Mouse (Mus musculus) urinary bladder, postnatal 14 days (tissue): Measurements from ENCODE around the gene Fndc10.
"Not testable (repeated sequence)": the region's sequence is repeated elsewhere in the genome, so short reads cannot be mapped to it uniquely, and the experiment has no call there.

ENCODE experiments used
- DNase-seq: peaks from one replicate; pipeline ENCODE4 v3.0.0; 2021; ENCODE audit warnings: low spot score

The Fndc10 gene

GRCm38 (mm10) chr4:155687764-155688163, 6.4 kb upstream of the Fndc10 start:
- DNase-seq = not testable (repeated sequence)

- DNase-seq = no peak
Observed at GRCm38 (mm10) chr4:155690571-155691375, 3.4 kb upstream of the Fndc10 start.

DNA sequence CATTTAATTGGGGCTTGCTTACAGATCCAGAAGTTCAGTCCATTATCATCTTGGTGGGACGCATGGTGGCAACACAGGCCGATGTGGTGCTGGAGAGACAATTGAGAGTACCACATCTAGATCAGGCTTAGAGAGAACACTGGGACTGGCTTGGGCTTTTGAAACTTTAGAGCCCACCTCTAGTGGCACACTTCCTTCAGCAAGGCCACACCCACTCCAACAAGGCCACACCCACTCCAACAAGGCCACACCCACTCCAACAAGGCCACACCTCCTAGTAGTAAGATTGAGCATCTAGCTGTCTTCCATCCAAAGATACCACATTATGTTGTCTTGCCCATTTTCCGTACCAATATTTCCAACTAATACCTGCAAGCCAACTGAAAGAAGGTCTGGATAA, 1.7 kb upstream of the Fndc10 start:
- no peak for DNase-seq

GRCm38 (mm10) chr4:155694482-155695401, 600 bp downstream of the Fndc10 start:
- peak; percentile 53 for DNase-seq

DNA sequence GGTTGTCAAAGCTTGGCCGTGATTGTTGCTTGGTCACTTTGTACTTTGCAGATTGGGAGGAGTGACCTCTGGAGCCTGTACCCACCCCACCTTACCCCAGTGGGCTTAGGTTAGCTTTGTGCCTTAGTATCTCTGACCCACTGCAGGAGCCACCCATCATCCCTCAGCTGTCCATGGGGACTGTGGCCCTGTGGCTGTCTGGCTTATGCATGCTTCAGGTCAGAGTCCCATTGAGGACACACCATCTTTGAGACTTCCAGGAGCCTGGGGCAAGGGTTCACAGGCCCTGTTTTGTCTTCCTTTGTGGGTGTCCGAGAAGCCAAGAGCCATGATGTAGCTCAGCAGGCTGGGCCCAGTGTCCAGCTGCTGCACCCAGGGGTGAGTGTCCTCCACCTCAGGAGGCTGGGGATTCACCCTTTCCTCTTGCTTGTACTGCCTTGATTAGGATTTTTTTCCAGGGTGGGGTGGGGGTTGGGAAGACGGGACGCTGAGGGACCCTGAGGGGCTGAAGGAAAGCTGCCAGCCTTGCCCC, 1.5 kb downstream of the Fndc10 start:
- no peak for DNase-seq

DNA sequence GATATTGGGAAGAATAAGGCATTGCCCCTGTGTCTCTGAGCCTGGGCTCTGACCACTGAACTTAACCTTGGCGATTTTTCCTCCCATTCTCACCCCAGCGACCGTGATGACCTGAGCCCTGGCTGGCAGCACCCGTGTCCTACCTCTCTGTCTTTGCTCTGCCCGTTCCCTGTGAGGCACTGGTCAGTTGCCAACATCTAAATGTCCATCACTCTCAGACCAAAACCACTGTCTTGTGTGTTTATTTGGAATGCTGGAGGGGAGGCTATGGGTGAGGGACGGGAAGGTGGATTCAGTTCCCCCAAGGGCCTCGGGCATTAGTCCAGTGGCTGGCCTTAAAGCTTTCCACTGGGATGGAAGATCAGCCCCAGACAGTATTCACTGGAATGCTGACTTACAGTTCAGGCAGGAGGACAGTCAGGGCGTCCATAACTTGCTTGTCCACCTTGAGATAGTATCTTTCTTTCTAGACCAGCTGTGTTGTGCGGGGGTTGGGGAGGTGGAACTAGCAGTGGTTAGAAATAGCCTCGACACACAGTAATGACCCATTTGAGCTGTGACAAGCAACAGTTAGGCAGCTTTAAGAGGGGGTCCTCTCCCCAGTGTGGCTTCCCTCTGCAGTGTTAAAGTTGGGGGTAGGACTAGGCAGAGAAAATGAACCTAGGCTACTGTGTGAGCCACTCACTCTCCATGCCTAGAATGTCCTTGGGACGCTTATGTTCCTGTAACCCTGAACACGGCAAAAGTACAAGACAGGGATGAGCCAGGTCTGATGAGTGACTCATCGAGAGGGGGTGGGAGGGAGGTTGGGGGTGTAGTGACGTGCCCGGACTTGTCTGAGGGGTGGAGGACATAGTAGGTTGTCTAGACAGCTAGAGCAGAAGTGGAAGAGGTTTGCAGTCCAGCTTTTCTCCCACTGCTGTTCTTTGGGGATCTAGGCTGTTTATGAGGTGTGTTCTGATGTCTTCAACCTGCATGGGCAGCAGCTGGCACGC, 2.4 kb downstream of the Fndc10 start:
- DNase-seq = no peak

- no peak for DNase-seq
Observed at GRCm38 (mm10) chr4:155700425-155700824, 6.3 kb downstream of the Fndc10 start.

- no peak for DNase-seq
Observed at GRCm38 (mm10) chr4:155703425-155703929, 9.3 kb downstream of the Fndc10 start.

DNA sequence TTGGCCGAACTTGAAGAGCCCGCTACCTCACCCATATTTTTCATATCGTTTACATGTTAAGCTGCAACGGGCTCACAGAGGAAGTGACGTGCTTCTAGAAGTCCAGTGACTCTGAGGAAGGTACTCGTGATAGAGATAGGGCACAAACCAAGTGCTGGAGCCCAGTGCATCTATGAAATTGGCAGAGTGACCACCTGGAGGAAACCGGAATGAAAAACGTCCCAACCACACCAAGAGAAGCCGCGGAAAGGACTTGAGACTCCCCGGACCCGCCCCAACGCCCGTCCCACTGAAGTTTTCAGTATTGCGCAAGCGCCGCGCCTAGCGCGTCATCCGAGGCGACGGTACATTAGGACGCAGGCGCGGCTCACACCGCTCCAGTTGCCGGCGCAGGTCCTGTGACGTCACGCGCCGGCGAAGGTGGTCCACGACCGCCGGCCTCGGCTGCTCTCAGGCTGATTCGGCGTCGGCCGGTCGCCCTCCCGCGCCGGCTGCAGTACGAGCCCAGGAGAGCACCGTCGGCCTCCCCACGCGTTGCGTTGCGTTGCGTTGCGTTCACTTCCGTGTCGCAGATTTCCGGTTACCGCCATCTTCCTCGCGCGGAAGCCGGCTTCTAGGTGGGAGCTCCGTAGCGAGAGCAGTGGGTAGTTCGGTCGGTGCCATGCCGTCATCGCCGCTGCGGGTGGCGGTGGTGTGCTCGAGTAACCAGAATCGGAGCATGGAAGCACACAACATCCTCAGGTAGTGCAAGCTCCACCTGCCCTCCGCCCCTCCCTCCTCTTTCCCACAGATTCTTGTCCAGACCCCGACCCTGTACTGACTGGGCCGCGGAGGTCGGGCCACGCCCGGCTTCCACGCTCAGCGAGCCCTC, 10.8 kb downstream of the Fndc10 start, which contains the start of gene Ssu72:
TSS of gene Ssu72 (plus strand) at position 80 of the 871 bp plus-strand sequence.
- DNase-seq = peak; percentile 94

GRCm38 (mm10) chr4:155705592-155705929, 11.4 kb downstream of the Fndc10 start:
- DNase-seq = no peak

GRCm38 (mm10) chr4:155708582-155708981, 14.4 kb downstream of the Fndc10 start:
- DNase-seq = no peak

DNA sequence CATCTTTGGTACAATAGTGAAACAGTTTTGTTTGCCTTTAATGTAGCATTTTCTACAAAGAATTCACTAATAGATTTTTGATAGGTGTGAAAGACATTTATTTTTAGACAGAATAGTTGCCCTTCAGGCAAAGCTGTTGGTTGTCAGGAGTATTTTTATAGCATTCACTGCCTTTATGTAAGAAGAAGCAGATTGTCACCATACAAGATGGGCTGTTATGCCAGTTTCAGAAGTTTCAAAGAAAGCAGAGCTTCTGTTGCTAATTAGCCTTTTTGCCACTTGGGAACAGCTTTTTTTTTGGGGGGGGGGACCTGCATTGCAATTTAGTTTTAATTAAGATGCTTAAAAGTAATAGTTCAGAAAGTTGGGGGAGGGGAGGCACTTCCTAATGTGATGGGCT, 14.8 kb downstream of the Fndc10 start:
- DNase-seq = no peak

- no peak for DNase-seq
Observed at GRCm38 (mm10) chr4:155710521-155711252, 16.5 kb downstream of the Fndc10 start.

DNA sequence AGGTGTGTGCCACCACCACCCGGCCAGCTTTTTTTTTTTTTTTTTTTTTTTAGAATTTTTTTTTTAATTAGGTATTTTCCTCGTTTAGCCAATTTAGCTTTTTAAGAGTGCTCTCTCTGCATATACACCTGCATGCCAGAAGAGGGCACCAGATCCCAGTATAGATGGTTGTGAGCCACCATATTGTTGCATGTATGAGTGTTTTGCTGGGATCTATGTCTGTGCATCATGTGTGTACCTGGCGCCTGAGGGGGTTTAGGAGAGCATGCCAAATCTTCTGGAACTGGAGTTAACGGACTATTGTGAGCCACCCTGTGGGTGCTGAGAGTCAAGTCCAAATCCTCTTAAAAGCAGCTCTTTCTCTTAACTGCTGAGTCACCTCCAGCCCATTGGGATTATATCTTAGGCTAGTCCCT, 27.5 kb downstream of the Fndc10 start:
- no peak for DNase-seq

GRCm38 (mm10) chr4:155727993-155728392, 33.9 kb downstream of the Fndc10 start:
- DNase-seq = no peak

DNA sequence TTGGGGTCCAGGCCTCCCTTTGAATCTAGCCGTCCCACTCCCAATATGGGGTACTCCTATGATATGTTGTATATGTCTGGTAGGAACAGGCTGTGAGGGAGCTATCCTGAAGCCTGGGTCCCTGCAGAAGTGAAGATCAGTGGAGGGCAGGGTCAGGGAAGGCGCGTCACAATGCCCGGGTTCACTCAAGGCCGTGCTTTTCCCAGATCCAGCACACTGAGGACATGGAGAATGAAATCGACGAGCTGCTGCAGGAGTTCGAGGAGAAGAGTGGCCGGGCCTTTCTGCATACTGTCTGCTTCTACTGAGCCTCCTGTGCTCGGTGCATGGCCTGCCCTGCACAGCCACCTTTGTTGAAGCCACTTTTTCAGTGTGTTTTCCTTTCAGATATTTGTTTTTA, 39.1 kb downstream of the Fndc10 start:
- no peak for DNase-seq

DNA sequence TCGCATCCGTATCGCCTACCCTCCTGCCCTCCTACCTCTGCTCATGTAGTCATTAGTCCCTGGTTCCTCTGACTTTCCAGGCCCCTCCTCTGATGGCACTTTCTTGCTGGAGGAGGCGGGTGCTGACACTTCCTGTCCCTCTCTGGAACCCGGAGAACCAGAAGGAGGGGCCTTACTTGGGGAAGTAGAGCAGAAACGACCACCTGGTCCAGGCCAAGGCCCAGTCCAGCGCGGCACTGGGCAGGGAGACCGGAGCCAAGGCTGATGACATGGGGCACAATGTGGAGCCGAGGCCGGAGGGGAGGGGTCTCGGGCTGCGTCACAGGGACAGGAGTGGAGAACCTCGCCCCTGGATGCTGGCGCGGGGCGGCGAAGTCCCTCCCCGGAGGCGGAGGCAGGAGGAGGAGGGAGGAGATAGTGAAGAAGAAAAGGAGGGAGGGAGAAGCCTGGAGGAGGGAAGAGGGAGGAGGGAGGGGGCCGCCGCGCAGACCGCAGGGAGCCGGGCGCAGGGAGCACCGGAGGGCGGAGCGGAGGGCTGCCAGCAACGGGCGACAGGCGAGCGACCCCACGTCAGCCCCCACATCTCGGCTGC, 40.3 kb downstream of the Fndc10 start, which contains the start of gene Tmem240:
TSS of gene Tmem240 (plus strand) at position 451 of the 592 bp plus-strand sequence.
- DNase-seq = peak; percentile 90

DNA sequence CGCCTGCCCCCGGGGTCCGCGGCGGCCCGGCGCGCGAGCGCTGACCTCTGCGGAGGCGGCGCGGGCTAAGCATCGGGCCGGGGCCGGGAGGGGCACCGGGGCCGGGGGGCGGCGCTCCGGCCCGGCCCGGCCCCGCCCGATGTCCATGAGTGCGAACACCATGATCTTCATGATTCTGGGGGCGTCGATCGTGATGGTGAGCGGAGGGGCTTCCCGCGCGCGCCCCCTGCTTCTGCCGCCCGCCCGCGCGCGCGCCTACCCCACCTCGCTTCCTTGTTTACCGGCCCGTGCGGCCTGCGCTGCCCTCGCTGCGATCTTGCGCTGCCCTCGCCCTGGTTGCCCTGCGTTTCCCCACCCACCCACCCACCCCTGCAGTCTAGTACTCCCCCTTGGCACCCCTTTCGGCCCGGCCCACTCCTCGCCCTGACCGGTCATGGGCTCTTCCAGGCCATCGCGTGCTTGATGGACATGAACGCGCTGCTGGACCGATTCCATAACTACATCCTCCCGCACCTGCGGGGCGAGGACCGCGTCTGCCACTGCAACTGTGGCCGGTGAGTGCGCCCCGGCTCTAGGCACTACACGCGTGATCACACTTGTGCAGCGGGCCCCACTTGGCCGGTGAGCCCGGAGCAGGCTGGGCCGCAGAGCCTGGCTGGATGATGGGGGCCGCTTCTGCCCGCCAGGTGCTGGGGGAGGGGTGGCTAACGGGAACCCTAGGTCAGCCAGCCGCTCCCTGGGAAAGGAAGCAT, 41.0 kb downstream of the Fndc10 start:
- peak; percentile 29 for DNase-seq
